8 mouse cellular contexts compared by ENCODE assay signal in genomic region chr10:40349631-40350177, GRCm38 (mm10). TPM values are rescaled to one million over a fixed set of nuclear protein-coding genes. Genes with fewer than 3 reads are reported as not detected.
DNase-seq lines count a peak whose midpoint lies in the region; ATAC-seq lines count a peak whose summit lies in the region.

No protein-coding gene starts in this region.

- H3K9ac ChIP-seq in embryonic facial prominence, embryonic 14.5 days (ENCODE audit: low read depth, low read length): peak overlapping the region; percentile 87
- peak overlapping the region; percentile 87 for H3K9ac ChIP-seq in heart, embryonic 14.5 days (ENCODE audit: low read length)
- peak overlapping the region; percentile 91 for H3K9ac ChIP-seq in lung, embryonic 16.5 days (ENCODE audit: low read length)

- under 1% methylated on average over 26 of the region's 62 CpGs for WGBS in embryonic facial prominence, embryonic 14.5 days
- under 1% methylated on average over 57 of the region's 62 CpGs for WGBS in heart, embryonic 14.5 days
- WGBS in lung, embryonic 16.5 days: under 1% methylated on average over 46 of the region's 62 CpGs

- peak; percentile 38 for DNase-seq in adipocyte (ENCODE audit: low spot score)
- DNase-seq in embryonic facial prominence, embryonic 14.5 days (ENCODE audit: low spot score): peak; percentile 83
- peak; percentile 48 to 78 for DNase-seq in kidney, postnatal 25 days
- peak; percentile 78 for DNase-seq in retina, postnatal 1 day

- peak overlapping the region; percentile 97 for H3K27ac ChIP-seq in embryonic facial prominence, embryonic 14.5 days (replicated peaks; ENCODE audit: low read depth, low read length)
- peak overlapping the region; percentile 78 to 91 for H3K27ac ChIP-seq in heart, embryonic 14.5 days (replicated peaks in 1 of 2; ENCODE audit: control insufficient read depth in 1 of 2, insufficient read depth in 1 of 2, low read depth in 2 of 2, low read length in 2 of 2)
- peak overlapping the region; percentile 99 for H3K27ac ChIP-seq in lung, embryonic 16.5 days (ENCODE audit: low read length)

- H3K4me1 ChIP-seq in embryonic facial prominence, embryonic 14.5 days (ENCODE audit: control insufficient read depth, insufficient read depth, low read length): peaks cover 13% of the 10 kb centered on the region
- H3K4me1 ChIP-seq in heart, embryonic 14.5 days (ENCODE audit: control insufficient read depth in 2 of 2, insufficient read depth in 2 of 2, low read length in 2 of 2): peaks cover 0 to 19% of the 10 kb centered on the region in 2 experiments
- peaks cover 11% of the 10 kb centered on the region for H3K4me1 ChIP-seq in lung, embryonic 16.5 days (replicated peaks; ENCODE audit: control insufficient read depth, insufficient read depth, low read length)

- no peaks in the 10 kb centered on the region for H3K36me3 ChIP-seq in embryonic facial prominence, embryonic 14.5 days (ENCODE audit: control insufficient read depth, insufficient read depth, low read length)
- H3K36me3 ChIP-seq in heart, embryonic 14.5 days (ENCODE audit: control insufficient read depth, insufficient read depth, low read length): no peaks in the 10 kb centered on the region
- H3K36me3 ChIP-seq in lung, embryonic 16.5 days (ENCODE audit: control insufficient read depth, insufficient read depth, low read length): no peaks in the 10 kb centered on the region

- H3K4me2 ChIP-seq in embryonic facial prominence, embryonic 14.5 days (ENCODE audit: low read depth, low read length): peak overlapping the region; percentile 69
- H3K4me2 ChIP-seq in heart, embryonic 14.5 days (ENCODE audit: low read length): peak overlapping the region; percentile 71
- peak overlapping the region; percentile 83 for H3K4me2 ChIP-seq in lung, embryonic 16.5 days (ENCODE audit: low read depth, low read length)

- no peaks in the 10 kb centered on the region for H3K9me3 ChIP-seq in embryonic facial prominence, embryonic 14.5 days (ENCODE audit: control insufficient read depth, low read length)
- no peaks in the 10 kb centered on the region for H3K9me3 ChIP-seq in heart, embryonic 14.5 days (ENCODE audit: control insufficient read depth, low read length)
- no peaks in the 10 kb centered on the region for H3K9me3 ChIP-seq in lung, embryonic 16.5 days (ENCODE audit: control insufficient read depth, low read length)

- ATAC-seq in CD4-positive, CD25-positive, alpha-beta regulatory T cell, adult 4 months: peak; percentile 2
- ATAC-seq in embryonic facial prominence, embryonic 14.5 days (ENCODE audit: low read depth): peak; percentile 12
- ATAC-seq in heart, embryonic 14.5 days (ENCODE audit: insufficient number of reproducible peaks, insufficient read depth, low FRiP score, low read depth): peak; percentile 23
- peak; percentile 53 for ATAC-seq in lung, embryonic 16.5 days (ENCODE audit: low read depth)
- ATAC-seq in erythroid progenitor cell, adult 5-6 weeks (replicated peaks; ENCODE audit: low FRiP score, poor library complexity, severe bottlenecking): no peak

- H3K4me3 ChIP-seq in embryonic facial prominence, embryonic 14.5 days (ENCODE audit: low read depth, low read length): peak overlapping the region; percentile 87
- H3K4me3 ChIP-seq in heart, embryonic 14.5 days (ENCODE audit: control insufficient read depth in 1 of 2, insufficient read depth in 1 of 2, low read depth in 1 of 2, low read length in 2 of 2): peak overlapping the region; percentile 76 to 87
- peak overlapping the region; percentile 95 for H3K4me3 ChIP-seq in lung, embryonic 16.5 days (ENCODE audit: low read length)

- H3K27me3 ChIP-seq in embryonic facial prominence, embryonic 14.5 days (replicated peaks; ENCODE audit: control insufficient read depth, insufficient read depth, low read length): no peaks in the 10 kb centered on the region
- no peaks in the 10 kb centered on the region for H3K27me3 ChIP-seq in heart, embryonic 14.5 days (ENCODE audit: control insufficient read depth, insufficient read depth, low read length)
- no peaks in the 10 kb centered on the region for H3K27me3 ChIP-seq in lung, embryonic 16.5 days (ENCODE audit: control insufficient read depth, insufficient read depth, low read depth, low read length)

RNA-seq across cellular contexts. Expression of gene Cdk19, which starts 10.3 kb away (rescaled TPM):
- polyA plus RNA-seq in CD4-positive, CD25-positive, alpha-beta regulatory T cell, adult 4 months (2017; shearing (Covaris generic)): 10 to 100 TPM; 11.4 to 18.3 TPM
- polyA plus RNA-seq in embryonic facial prominence, embryonic 14.5 days (2014; fragmentation: Nextera tagmentation; extraction: Ambion mirVana): 9.6 and 10.9 TPM in 2 replicates
- polyA plus RNA-seq in heart, embryonic 14.5 days (2014; fragmentation: Nextera tagmentation; extraction: Ambion mirVana): 7.5 and 9.1 TPM in 2 replicates
- polyA plus RNA-seq in lung, embryonic 16.5 days (2015; fragmentation: Nextera tagmentation; extraction: Ambion mirVana): 9.8 and 11.3 TPM in 2 replicates
- total RNA-seq in erythroid progenitor cell, adult 5-6 weeks (2015; ENCODE audit: low replicate concordance): 31.4 and 36.9 TPM in 2 replicates
- total RNA-seq in erythroid progenitor cell, adult 5-6 weeks (2017; ENCODE audit: low replicate concordance): 30.5 and 34.6 TPM in 2 replicates

RNA-seq across cellular contexts. Expression of gene Amd1, which starts 47.7 kb away (rescaled TPM):
- polyA plus RNA-seq in CD4-positive, CD25-positive, alpha-beta regulatory T cell, adult 4 months (2017; shearing (Covaris generic)): 10 to 100 TPM; 59.6 to 85.7 TPM
- polyA plus RNA-seq in embryonic facial prominence, embryonic 14.5 days (2014; fragmentation: Nextera tagmentation; extraction: Ambion mirVana): 61.8 and 61.9 TPM in 2 replicates
- 40.2 and 43.0 TPM in 2 replicates for polyA plus RNA-seq in heart, embryonic 14.5 days (2014; fragmentation: Nextera tagmentation; extraction: Ambion mirVana)
- 49.0 and 53.2 TPM in 2 replicates for polyA plus RNA-seq in lung, embryonic 16.5 days (2015; fragmentation: Nextera tagmentation; extraction: Ambion mirVana)
- total RNA-seq in erythroid progenitor cell, adult 5-6 weeks (2015; ENCODE audit: low replicate concordance): 80.7 and 121 TPM in 2 replicates
- total RNA-seq in erythroid progenitor cell, adult 5-6 weeks (2017; ENCODE audit: low replicate concordance): 79.4 and 101 TPM in 2 replicates
